Mouse (Mus musculus) erythroid progenitor cell, adult 5-6 weeks (primary cell): ENCODE data around the gene Elf2. TPM values are rescaled to one million over a fixed set of nuclear protein-coding genes. Genes with fewer than 3 reads are reported as not detected.
"Not testable (repeated sequence)": the region's sequence is repeated elsewhere in the genome, so short reads cannot be mapped to it uniquely, and the experiment has no call there.

Experiments
- ATAC-seq: replicated peaks from 2 replicates; pipeline ENCODE4 v1.8.0; 2016; ENCODE audit warnings: moderate number of reproducible peaks, mild to moderate bottlenecking, moderate TSS enrichment, inconsistent platforms; ENCODE audit not compliant: poor library complexity, low FRiP score, severe bottlenecking
- total RNA-seq, 2 experiments: library from RNA; stranded (forward) in 1 of 2; stranded (reverse) in 1 of 2; fragments of 150-400 nt in 1 of 2; fragments of 186-747, 209-891 nt in 1 of 2; gene quantifications; 2 replicates each; pipeline versions ENCODE4 v1.2.3 to v1.2.4; 2015 to 2017; ENCODE audit warnings: low replicate concordance in 2 of 2

Elf2 gene
- total RNA-seq, 2 experiments from 2014 or later = 53.2 to 90.9 TPM

- ATAC-seq = no peak
Observed at GRCm38 (mm10) chr3:51223556-51223955, 116.9 kb downstream of the Elf2 start.

- ATAC-seq = no peak
Observed at GRCm38 (mm10) chr3:51222834-51223460, 117.5 kb downstream of the Elf2 start.

GRCm38 (mm10) chr3:51222302-51222701, 118.2 kb downstream of the Elf2 start:
- no peak for ATAC-seq

GRCm38 (mm10) chr3:51221847-51222246, 118.6 kb downstream of the Elf2 start:
- ATAC-seq = no peak

- no peak for ATAC-seq
Observed at GRCm38 (mm10) chr3:51220846-51221245, 119.6 kb downstream of the Elf2 start.

- ATAC-seq = no peak
Observed at GRCm38 (mm10) chr3:51219213-51219612, 121.2 kb downstream of the Elf2 start.

GRCm38 (mm10) chr3:51218385-51218784, 122.1 kb downstream of the Elf2 start:
- ATAC-seq = not testable (repeated sequence)

GRCm38 (mm10) chr3:51216351-51216750, 124.1 kb downstream of the Elf2 start:
- ATAC-seq = not testable (repeated sequence)

- no peak for ATAC-seq
Observed at GRCm38 (mm10) chr3:51215681-51216080, 124.8 kb downstream of the Elf2 start.

GRCm38 (mm10) chr3:51213111-51213510, 127.4 kb downstream of the Elf2 start:
- ATAC-seq = no peak

- no peak for ATAC-seq
Observed at GRCm38 (mm10) chr3:51210485-51210884, 130.0 kb downstream of the Elf2 start.

GRCm38 (mm10) chr3:51209503-51210314, 130.8 kb downstream of the Elf2 start:
- ATAC-seq = no peak

- ATAC-seq = no peak
Observed at GRCm38 (mm10) chr3:51208633-51209032, 131.8 kb downstream of the Elf2 start.

GRCm38 (mm10) chr3:51206521-51206920, 133.9 kb downstream of the Elf2 start:
- ATAC-seq = no peak

GRCm38 (mm10) chr3:51204897-51205296, 135.6 kb downstream of the Elf2 start:
- ATAC-seq = no peak

GRCm38 (mm10) chr3:51204441-51204840, 136.0 kb downstream of the Elf2 start:
- no peak for ATAC-seq

- ATAC-seq = no peak
Observed at GRCm38 (mm10) chr3:51203906-51204305, 136.6 kb downstream of the Elf2 start.
